Mouse (Mus musculus) heart, adult 2 months (tissue): ENCODE data around the gene Pawr. TPM values are rescaled to one million over a fixed set of nuclear protein-coding genes. Genes with fewer than 3 reads are reported as not detected.

Experiments
- DNase-seq, 2 experiments: peaks; one replicate each; pipeline ENCODE4 v3.0.0; 2021
- H3K27ac ChIP-seq: fragments of 200-600 bp; 2 replicates; pipeline ENCODE4 v1.8.1; 2022
- H3K27me3 ChIP-seq: fragments of 200-500 bp; 2 replicates; pipeline ENCODE4 v1.6.1; 2012; ENCODE audit warnings: mild to moderate bottlenecking, low read length, inconsistent platforms, mixed read lengths; ENCODE audit not compliant: control insufficient read depth, insufficient read depth
- H3K36me3 ChIP-seq: fragments of 200-500 bp; 2 replicates; pipeline ENCODE4 v1.6.1; 2012; ENCODE audit warnings: low read length, inconsistent platforms; ENCODE audit not compliant: control insufficient read depth, insufficient read depth
- H3K4me1 ChIP-seq: fragments of 200-500 bp; 2 replicates; pipeline ENCODE4 v1.6.1; 2011; ENCODE audit warnings: low read length; ENCODE audit not compliant: control insufficient read depth, insufficient read depth
- H3K4me3 ChIP-seq: fragments of 200-600 bp; 2 replicates; pipeline ENCODE4 v1.8.1; 2022
- H3K79me2 ChIP-seq: fragments of 200-500 bp; replicated peaks from 2 replicates; pipeline ENCODE4 v1.6.1; 2012; ENCODE audit warnings: mild to moderate bottlenecking, inconsistent platforms, low read length, moderate library complexity, mixed read lengths; ENCODE audit not compliant: control insufficient read depth, insufficient read depth
- H3K9ac ChIP-seq: fragments of 200-500 bp; 2 replicates; pipeline ENCODE4 v1.6.1; 2012; ENCODE audit warnings: low read depth, mild to moderate bottlenecking, control low read depth, inconsistent platforms, low read length, mixed read lengths
- CTCF ChIP-seq: fragments of 200-600 bp; IDR thresholded peaks from 2 replicates; pipeline ENCODE4 v1.8.1; 2022; ENCODE audit warnings: antibody characterized with exemption, mild to moderate bottlenecking, moderate library complexity
- EP300 ChIP-seq: fragments of 200-500 bp; IDR thresholded peaks from 2 replicates; pipeline ENCODE4 v1.6.1; 2011; ENCODE audit warnings: low read depth, low read length, control low read depth; ENCODE audit not compliant: insufficient read depth
- POLR2A ChIP-seq: fragments of 200-500 bp; IDR thresholded peaks from 2 replicates; pipeline ENCODE4 v1.6.1; 2011; ENCODE audit warnings: mild to moderate bottlenecking, low read depth, low read length, control low read depth; ENCODE audit not compliant: insufficient read depth
- WGBS: fragments of 180-500 bp; shearing (Covaris S2); methylation state at CpG from one replicate; pipeline ENCODE4 v1.1.7; 2018; 5-methylcytosine and 5-hydroxymethylcytosine counted together
- intact Hi-C: fragments of 180-260 bp; cut with DNase I; formaldehyde crosslinking; loops from one replicate; pipeline ENCODE4 v1.15.1; 2025
- polyA plus RNA-seq: library from polyadenylated mRNA; depleted of rRNA; stranded (reverse); fragments of >200 nt; gene quantifications from 2 replicates; pipeline ENCODE4 v1.2.3, GENCODE M21; 2012
- total RNA-seq, 2 experiments: library from RNA; stranded (reverse); gene quantifications; 2 replicates each; pipeline ENCODE4 v1.2.3; 2021

Pawr gene
- total and polyA plus RNA-seq, 3 experiments = 2.0 to 3.5 (median 2.5) TPM

GRCm38 (mm10) chr10:108334096-108334495, 2.2 kb downstream of the Pawr start:
- intact Hi-C loops = no loop called here

DNA sequence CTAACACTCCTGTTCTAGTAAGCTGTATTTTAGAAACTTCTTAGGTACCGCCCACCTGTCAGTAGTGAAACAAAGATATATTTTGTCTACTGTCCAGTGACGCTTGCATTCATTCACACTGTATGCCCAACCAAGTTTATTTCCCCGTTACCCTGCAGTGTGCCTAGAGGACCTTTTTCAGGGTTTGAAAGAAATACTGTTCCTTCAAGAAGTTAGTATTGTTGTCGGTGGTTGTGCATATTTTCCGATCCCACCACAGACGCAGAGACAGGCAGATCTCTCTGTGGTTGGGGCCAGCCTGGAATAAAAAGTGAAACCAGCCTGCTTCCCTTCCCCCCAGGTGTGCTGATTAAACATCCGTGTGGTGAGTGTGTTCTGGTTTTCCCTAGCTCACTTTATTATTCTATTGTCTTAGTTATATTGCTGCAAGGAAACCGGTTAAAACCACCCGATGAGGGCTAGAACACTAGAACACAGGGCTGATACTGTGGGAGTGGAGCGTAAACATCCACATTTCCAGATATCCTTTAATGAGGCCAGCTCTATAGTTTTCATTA, 3.9 kb downstream of the Pawr start:
- Histone ChIP-seq H3K79me2 (no peaks in the 10 kb centered on the region), H3K9ac (no peak overlapping the region), H3K27ac (no peak overlapping the region), H3K4me1 (peaks cover 2% of the 10 kb centered on the region), H3K36me3 (no peaks in the 10 kb centered on the region), H3K4me3 (no peak overlapping the region), H3K27me3 (no peaks in the 10 kb centered on the region)
- intact Hi-C loops = no loop called here
- DNase-seq = no peak
- 86% methylated on average over 10 of the region's 10 CpGs for WGBS
- TF ChIP-seq EP300 (no peak), POLR2A (no peak), CTCF (no peak)

More at GRCm38 (mm10) chr10:108334096-108334495, 2.2 kb downstream of the Pawr start:
- Histone ChIP-seq H3K4me1 (peaks cover 2% of the 10 kb centered on the region), H3K79me2 (no peaks in the 10 kb centered on the region), H3K4me3 (no peak overlapping the region), H3K27ac (no peak overlapping the region), H3K9ac (no peak overlapping the region; the same call in 1 of the 2 replicates), H3K36me3 (no peaks in the 10 kb centered on the region), H3K27me3 (no peaks in the 10 kb centered on the region)
- TF ChIP-seq CTCF = no peak
- TF ChIP-seq EP300 = no peak
- no peak for TF ChIP-seq POLR2A
- WGBS = 53% methylated on average over 1 of the region's 1 CpGs
- DNase-seq = no peak

GRCm38 (mm10) chr10:108336581-108336980, 4.7 kb downstream of the Pawr start:
- 65% methylated on average over 9 of the region's 9 CpGs for WGBS
- Histone ChIP-seq H3K36me3 (no peaks in the 10 kb centered on the region), H3K9ac (no peak overlapping the region), H3K79me2 (no peaks in the 10 kb centered on the region), H3K4me3 (no peak overlapping the region), H3K27ac (no peak overlapping the region), H3K27me3 (no peaks in the 10 kb centered on the region), H3K4me1 (peaks cover 2% of the 10 kb centered on the region)
- intact Hi-C loops = no loop called here
- no peak for DNase-seq
- TF ChIP-seq EP300 (no peak), POLR2A (no peak)

DNA sequence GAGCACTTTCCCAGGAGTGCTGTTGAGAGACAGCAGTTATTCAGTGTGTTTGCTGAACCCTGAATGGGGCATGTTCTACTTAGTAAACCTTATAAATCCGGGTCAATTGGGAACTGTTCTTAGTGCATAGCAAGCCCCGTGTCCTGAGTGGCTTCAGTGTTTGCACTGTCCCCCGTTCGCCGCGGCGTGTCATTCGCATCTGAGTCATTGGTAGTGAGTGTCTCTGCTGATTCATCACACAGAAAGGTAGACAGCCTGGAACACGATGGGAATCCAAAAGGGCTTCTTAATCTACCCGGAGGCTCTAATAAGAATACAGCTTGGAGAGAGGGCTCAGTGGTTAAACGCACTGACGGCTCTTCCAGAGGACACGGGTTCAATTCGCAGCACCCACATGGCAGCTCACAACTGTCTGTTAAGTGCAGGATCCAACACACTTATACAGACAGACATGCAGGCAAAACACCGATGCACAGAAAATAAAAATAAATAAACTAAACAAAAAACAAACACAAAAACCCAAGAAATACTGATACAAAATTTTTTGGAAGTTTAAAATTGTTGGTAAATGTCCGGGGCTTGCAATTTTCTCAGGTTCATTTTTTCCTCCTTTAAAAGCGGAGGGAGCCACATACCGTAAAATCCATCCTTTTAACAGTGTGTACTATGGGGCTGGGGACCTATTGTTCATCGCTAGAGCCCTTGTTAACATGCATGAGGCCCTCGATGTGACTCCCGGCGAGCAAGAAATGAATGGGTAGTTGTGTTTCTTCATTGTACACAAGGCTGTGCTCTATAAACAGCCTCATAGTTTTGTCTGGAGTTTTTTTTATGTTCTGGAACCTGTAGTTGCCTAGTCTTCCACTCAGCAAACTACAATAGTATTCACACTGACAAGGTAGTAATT, 6.4 kb downstream of the Pawr start:
- no peak for DNase-seq
- TF ChIP-seq POLR2A (no peak), EP300 (no peak), CTCF (no peak)
- no peak overlapping the region for H3K9ac ChIP-seq
- no peaks in the 10 kb centered on the region for H3K79me2 ChIP-seq
- no peaks in the 10 kb centered on the region for H3K27me3 ChIP-seq
- H3K27ac ChIP-seq = no peak overlapping the region
- intact Hi-C loops = no loop called here
- WGBS = 92% methylated on average over 22 of the region's 22 CpGs
- H3K4me1 ChIP-seq = peaks cover 2% of the 10 kb centered on the region
- no peak overlapping the region for H3K4me3 ChIP-seq
- H3K36me3 ChIP-seq = no peaks in the 10 kb centered on the region

GRCm38 (mm10) chr10:108339118-108339517, 7.2 kb downstream of the Pawr start:
- no peaks in the 10 kb centered on the region for H3K36me3 ChIP-seq
- H3K27ac ChIP-seq = no peak overlapping the region
- H3K4me3 ChIP-seq = no peak overlapping the region
- TF ChIP-seq CTCF (no peak), EP300 (no peak), POLR2A (no peak)
- intact Hi-C loops = no loop called here
- H3K9ac ChIP-seq = no peak overlapping the region
- H3K79me2 ChIP-seq = no peaks in the 10 kb centered on the region
- no peaks in the 10 kb centered on the region for H3K27me3 ChIP-seq
- 94% methylated on average over 5 of the region's 5 CpGs for WGBS
- H3K4me1 ChIP-seq = peaks cover 2% of the 10 kb centered on the region
- no peak for DNase-seq

DNA sequence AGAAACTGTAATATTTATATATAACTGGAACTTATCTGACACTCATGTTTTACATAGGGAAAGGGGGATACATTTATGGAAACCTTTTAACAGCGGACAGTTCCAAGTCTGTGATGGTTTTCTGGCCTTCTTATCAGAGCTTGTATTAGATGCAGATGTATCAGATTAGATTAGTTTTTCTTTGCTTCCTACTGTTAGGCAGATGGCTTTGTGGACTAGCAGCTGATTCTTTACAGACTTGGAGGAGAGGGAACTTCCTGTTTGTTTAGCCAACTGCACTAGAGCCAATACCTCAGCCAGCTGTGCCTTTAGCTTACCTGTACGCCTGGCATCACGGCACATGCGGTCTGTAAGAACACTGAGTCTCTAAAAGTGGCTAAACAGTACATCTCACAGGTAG, 8.0 kb downstream of the Pawr start:
- TF ChIP-seq CTCF = no peak
- no peak for TF ChIP-seq EP300
- no peak for TF ChIP-seq POLR2A

More for the DNA sequence above, 8.0 kb downstream of the Pawr start:
- DNase-seq = no peak
- Histone ChIP-seq H3K4me3 (no peak overlapping the region), H3K27me3 (no peaks in the 10 kb centered on the region), H3K36me3 (no peaks in the 10 kb centered on the region), H3K27ac (no peak overlapping the region), H3K9ac (no peak overlapping the region), H3K79me2 (no peaks in the 10 kb centered on the region), H3K4me1 (peaks cover 2% of the 10 kb centered on the region)
- intact Hi-C loops = loop anchor here (5.0 kb wide), 1 partner anchor 77 kb away; no protein-coding TSS in a partner anchor
- WGBS = 92% methylated on average over 4 of the region's 4 CpGs
